35 mouse cellular contexts compared by ENCODE assay signal in genomic region chr3:33967184-33967583, GRCm38 (mm10).
"Had no signal": no experiment of that assay in that cellular context is flagged by ENCODE, and none has a peak within 500 bp of the region (broad histone marks: within the 10 kb centered on the region; RNA-seq: fewer than 3 reads in every experiment).

No protein-coding gene starts in this region.

- H3K9ac ChIP-seq: heart, embryonic 12.5 days; heart, embryonic 13.5 days; heart, embryonic 15.5 days; hindbrain, embryonic 12.5 days; hindbrain, embryonic 13.5 days; hindbrain, embryonic 14.5 days; hindbrain, embryonic 15.5 days; intestine, embryonic 15.5 days; kidney, embryonic 15.5 days had no signal

- H3K4me3 ChIP-seq: heart, embryonic 10.5 days; heart, embryonic 12.5 days; heart, embryonic 13.5 days; heart, embryonic 15.5 days; hindbrain, embryonic 10.5 days; hindbrain, embryonic 12.5 days; hindbrain, embryonic 13.5 days; hindbrain, embryonic 15.5 days; intestine, embryonic 15.5 days; kidney, embryonic 15.5 days; layer of hippocampus, adult 2 months; left cerebral cortex, adult 2 months had no signal

- H3K27me3 ChIP-seq: heart, embryonic 12.5 days; heart, embryonic 13.5 days; heart, embryonic 15.5 days; hindbrain, embryonic 12.5 days; hindbrain, embryonic 13.5 days; hindbrain, embryonic 15.5 days; intestine, embryonic 15.5 days; kidney, embryonic 15.5 days had no signal

- H3K9me3 ChIP-seq: heart, embryonic 10.5 days; heart, embryonic 12.5 days; heart, embryonic 13.5 days; heart, embryonic 15.5 days; hindbrain, embryonic 10.5 days; hindbrain, embryonic 12.5 days; hindbrain, embryonic 13.5 days; hindbrain, embryonic 15.5 days; intestine, embryonic 15.5 days; kidney, embryonic 15.5 days had no signal

- H3K4me2 ChIP-seq: heart, embryonic 11.5 days; heart, embryonic 12.5 days; heart, embryonic 13.5 days; heart, embryonic 15.5 days; hindbrain, embryonic 12.5 days; hindbrain, embryonic 13.5 days; hindbrain, embryonic 14.5 days; hindbrain, embryonic 15.5 days; intestine, embryonic 15.5 days; kidney, embryonic 15.5 days had no signal

- ATAC-seq: hindbrain, embryonic 16.5 days; hindbrain, postnatal 0 days; inflammation-experienced regulatory T-cells, adult 6 months; intestine, embryonic 15.5 days; intestine, postnatal 0 days had no signal

- H3K36me3 ChIP-seq: heart, embryonic 10.5 days; heart, embryonic 12.5 days; heart, embryonic 13.5 days; heart, embryonic 15.5 days; hindbrain, embryonic 10.5 days; hindbrain, embryonic 12.5 days; hindbrain, embryonic 13.5 days; hindbrain, embryonic 15.5 days; intestine, embryonic 15.5 days; kidney, embryonic 15.5 days had no signal

- H3K4me1 ChIP-seq: heart, embryonic 10.5 days; heart, embryonic 15.5 days; hindbrain, embryonic 10.5 days; hindbrain, embryonic 12.5 days; hindbrain, embryonic 13.5 days; hindbrain, embryonic 15.5 days; intestine, embryonic 15.5 days; kidney, embryonic 15.5 days had no signal

- DNase-seq: heart, postnatal 10 days; heart, postnatal 14 days; heart, postnatal 36 days; heart, postnatal 4 days; kidney, adult 11 months; kidney, adult 18-20 months; kidney, adult 2 months; kidney, adult 8-10 months; kidney, adult 9 months; kidney, postnatal 10 days; kidney, postnatal 14 days; kidney, postnatal 25 days; kidney, postnatal 36 days; kidney, postnatal 4 days; layer of hippocampus, adult 9-11 months; layer of hippocampus, postnatal 36 days had no signal

- H3K27ac ChIP-seq: heart, embryonic 10.5 days; heart, embryonic 13.5 days; heart, embryonic 15.5 days; hindbrain, embryonic 10.5 days; hindbrain, embryonic 12.5 days; hindbrain, embryonic 13.5 days; hindbrain, embryonic 14.5 days; hindbrain, embryonic 15.5 days; hindbrain, postnatal 0 days; intestine, embryonic 15.5 days; kidney, embryonic 15.5 days; kidney, postnatal 0 days; layer of hippocampus, adult 2 months; left cerebral cortex, adult 2 months had no signal
